Mouse (Mus musculus): ENCODE results near the gene Serpine3. TPM values are rescaled to one million over a fixed set of nuclear protein-coding genes. Genes with fewer than 3 reads are reported as not detected.

Serpine3 gene
- polyA plus RNA-seq, 1 experiment from 2014 or later = not detected

Other genes with a start within 250 kb of the Serpine3 start
- 0.26 and 0.38 TPM in 2 replicates for gene Gucy1b2, start 207.4 kb upstream of the Serpine3 start, polyA plus RNA-seq (2015; fragmentation: Nextera tagmentation; extraction: Ambion mirVana)
- 58.4 and 71.2 TPM in 2 replicates for gene Fam124a, start 107.9 kb upstream of the Serpine3 start, polyA plus RNA-seq (2015; fragmentation: Nextera tagmentation; extraction: Ambion mirVana)
- gene Gm4131, start 96.7 kb upstream of the Serpine3 start, polyA plus RNA-seq (2015; fragmentation: Nextera tagmentation; extraction: Ambion mirVana) = 0.27 TPM in 2 replicates
- 13.9 and 17.3 TPM in 2 replicates for gene Ints6, start 97.5 kb downstream of the Serpine3 start, polyA plus RNA-seq (2015; fragmentation: Nextera tagmentation; extraction: Ambion mirVana)
- 7.0 and 7.4 TPM in 2 replicates for gene Wdfy2, start 174.0 kb downstream of the Serpine3 start, polyA plus RNA-seq (2015; fragmentation: Nextera tagmentation; extraction: Ambion mirVana)

Data from neural tube, embryonic 15.5 days (tissue).